ENCODE assay signal across 9 mouse cellular contexts in genomic region chr11:59758191-59758985, GRCm38 (mm10). TPM values are rescaled to one million over a fixed set of nuclear protein-coding genes. Genes with fewer than 3 reads are reported as not detected.
DNase-seq lines count a peak whose midpoint lies in the region; ATAC-seq and TF ChIP-seq lines count a peak whose summit lies in the region.
"Had no signal": no experiment of that assay in that cellular context is flagged by ENCODE, and none has a peak within 500 bp of the region (broad histone marks: within the 10 kb centered on the region; RNA-seq: fewer than 3 reads in every experiment).

No protein-coding gene starts in this region.

- H3K27ac ChIP-seq in hindbrain, embryonic 13.5 days = peak overlapping the region; percentile 3; the same call in 1 of the 2 replicates
- H3K27ac ChIP-seq in hindbrain, embryonic 11.5 days (ENCODE audit: low read depth, low read length) = no peak overlapping the region
- H3K27ac ChIP-seq in cortical plate, adult 2 months (ENCODE audit: insufficient read depth, low read length) = peak overlapping the region; percentile 86
- H3K27ac ChIP-seq: limb, embryonic 12.5 days had no signal

- no peak overlapping the region for H3K4me2 ChIP-seq in hindbrain, embryonic 13.5 days
- H3K4me2 ChIP-seq in hindbrain, embryonic 11.5 days (replicated peaks; ENCODE audit: low read depth, low read length) = no peak overlapping the region
- H3K4me2 ChIP-seq: limb, embryonic 12.5 days had no signal

- no peak overlapping the region for H3K9ac ChIP-seq in hindbrain, embryonic 13.5 days
- no peak overlapping the region for H3K9ac ChIP-seq in hindbrain, embryonic 11.5 days (ENCODE audit: low read depth, low read length)
- H3K9ac ChIP-seq: limb, embryonic 12.5 days had no signal

- H3K27me3 ChIP-seq in hindbrain, embryonic 13.5 days = no peaks in the 10 kb centered on the region
- H3K27me3 ChIP-seq in hindbrain, embryonic 11.5 days (ENCODE audit: control insufficient read depth, insufficient read depth, low read length) = no peaks in the 10 kb centered on the region
- H3K27me3 ChIP-seq: limb, embryonic 12.5 days had no signal

- no peak overlapping the region for H3K4me3 ChIP-seq in hindbrain, embryonic 13.5 days
- H3K4me3 ChIP-seq in hindbrain, embryonic 11.5 days (ENCODE audit: low read depth, low read length) = no peak overlapping the region
- no peak overlapping the region for H3K4me3 ChIP-seq in cortical plate, adult 2 months (ENCODE audit: insufficient read depth, low read length)
- H3K4me3 ChIP-seq: limb, embryonic 12.5 days had no signal

- H3K9me3 ChIP-seq in hindbrain, embryonic 13.5 days = no peaks in the 10 kb centered on the region
- H3K9me3 ChIP-seq in hindbrain, embryonic 11.5 days (ENCODE audit: control insufficient read depth, low read length) = no peaks in the 10 kb centered on the region
- H3K9me3 ChIP-seq: limb, embryonic 12.5 days had no signal

- TF ChIP-seq CTCF in cortical plate, adult 2 months (IDR thresholded peaks at IDR 0.05; ENCODE audit: extremely low read depth, insufficient read depth, low read length) = no peak

- peaks cover 93% of the 10 kb centered on the region for H3K36me3 ChIP-seq in hindbrain, embryonic 13.5 days
- peaks cover 10% of the 10 kb centered on the region; the same call in 1 of the 2 replicates for H3K36me3 ChIP-seq in hindbrain, embryonic 11.5 days (ENCODE audit: control insufficient read depth, insufficient read depth, low read length)

- peaks cover 7% of the 10 kb centered on the region; the same call in 1 of the 2 replicates for H3K4me1 ChIP-seq in hindbrain, embryonic 13.5 days (replicated peaks)
- no peaks in the 10 kb centered on the region for H3K4me1 ChIP-seq in hindbrain, embryonic 11.5 days (replicated peaks; ENCODE audit: control insufficient read depth, insufficient read depth, low read length)
- H3K4me1 ChIP-seq in cortical plate, adult 2 months (ENCODE audit: control insufficient read depth, insufficient read depth, low read length) = peaks cover 9% of the 10 kb centered on the region
- H3K4me1 ChIP-seq: limb, embryonic 12.5 days had no signal

- no peak for TF ChIP-seq POLR2A in cortical plate, adult 2 months (IDR thresholded peaks at IDR 0.05; ENCODE audit: extremely low read depth, insufficient read depth, low read length)

- no peak for ATAC-seq in hindbrain, embryonic 13.5 days (ENCODE audit: low FRiP score)
- ATAC-seq in hindbrain, embryonic 11.5 days (ENCODE audit: low FRiP score) = no peak
- ATAC-seq in erythroid progenitor cell, adult 5-6 weeks (replicated peaks; ENCODE audit: low FRiP score, poor library complexity, severe bottlenecking) = no peak

- peak; percentile 11 to 17 for DNase-seq in adrenal gland, postnatal 36 days
- no peak for DNase-seq in adrenal gland, adult (ENCODE audit: inconsistent age in 2 of 2, low spot score in 1 of 2)
- no peak for DNase-seq in hindbrain, embryonic 11.5 days (ENCODE audit: low spot score)
- peak; percentile 47 for DNase-seq in NIH3T3 (ENCODE audit: low read depth)
- no peak for DNase-seq in urinary bladder, adult 18-20 months (ENCODE audit: low spot score in 2 of 2)

- WGBS in hindbrain, embryonic 13.5 days = 91% methylated on average over 9 of the region's 9 CpGs
- 97% methylated on average over 9 of the region's 9 CpGs for WGBS in hindbrain, embryonic 11.5 days

RNA-seq across cellular contexts. Expression of gene Pld6, which starts 29.1 kb away (rescaled TPM):
- total RNA-seq in adrenal gland, postnatal 36 days (2021) = 1 to 10 TPM; 1.7 to 2.9 TPM
- 4.7 and 5.0 TPM in 2 replicates for polyA plus RNA-seq in hindbrain, embryonic 13.5 days (2015; fragmentation: Nextera tagmentation; extraction: Ambion mirVana)
- polyA plus RNA-seq in hindbrain, embryonic 11.5 days (2014; fragmentation: Nextera tagmentation; extraction: Ambion mirVana) = 0.31 and 0.47 TPM in 2 replicates
- polyA plus RNA-seq in cortical plate, adult 2 months (2012; rRNA removed) = 1.9 and 2.0 TPM in 2 replicates
- not detected in 2 replicates for total RNA-seq in erythroid progenitor cell, adult 5-6 weeks (2015; ENCODE audit: low replicate concordance)
- total RNA-seq in erythroid progenitor cell, adult 5-6 weeks (2017; ENCODE audit: low replicate concordance) = not detected in 2 replicates

RNA-seq across cellular contexts. Expression of gene Flcn, which starts 51.4 kb away (rescaled TPM):
- 100 to 1,000 TPM in 1 of 2 experiments, 10 to 100 TPM in 1; 46.9 to 101 TPM for total RNA-seq in adrenal gland, postnatal 36 days (2021)
- 39.6 and 41.0 TPM in 2 replicates for polyA plus RNA-seq in hindbrain, embryonic 13.5 days (2015; fragmentation: Nextera tagmentation; extraction: Ambion mirVana)
- polyA plus RNA-seq in hindbrain, embryonic 11.5 days (2014; fragmentation: Nextera tagmentation; extraction: Ambion mirVana) = 25.9 and 26.4 TPM in 2 replicates
- 51.4 and 51.6 TPM in 2 replicates for polyA plus RNA-seq in cortical plate, adult 2 months (2012; rRNA removed)
- total RNA-seq in erythroid progenitor cell, adult 5-6 weeks (2015; ENCODE audit: low replicate concordance) = 2.1 and 5.0 TPM in 2 replicates
- total RNA-seq in erythroid progenitor cell, adult 5-6 weeks (2017; ENCODE audit: low replicate concordance) = 2.3 and 5.4 TPM in 2 replicates

Comparison
In these comparisons a context has a peak if more than half of its experiments do, and no peak if none do; other contexts are left out.
1. DNase-seq: peak in adrenal gland, postnatal 36 days (2 of 2) and NIH3T3 (single experiment); none in adrenal gland, adult (0 of 2), hindbrain, embryonic 11.5 days (single experiment) and urinary bladder, adult 18-20 months (0 of 2).